Mouse (Mus musculus): ENCODE results near the gene Ehbp1.

The Ehbp1 gene

GRCm38 (mm10) chr11:22342242-22343207 lies at the start of gene Ehbp1:
Gene Ehbp1 (minus strand): TSS chr11:22342292.
- in situ Hi-C loops (cut with MboI, MseI), result no loop called here

DNA sequence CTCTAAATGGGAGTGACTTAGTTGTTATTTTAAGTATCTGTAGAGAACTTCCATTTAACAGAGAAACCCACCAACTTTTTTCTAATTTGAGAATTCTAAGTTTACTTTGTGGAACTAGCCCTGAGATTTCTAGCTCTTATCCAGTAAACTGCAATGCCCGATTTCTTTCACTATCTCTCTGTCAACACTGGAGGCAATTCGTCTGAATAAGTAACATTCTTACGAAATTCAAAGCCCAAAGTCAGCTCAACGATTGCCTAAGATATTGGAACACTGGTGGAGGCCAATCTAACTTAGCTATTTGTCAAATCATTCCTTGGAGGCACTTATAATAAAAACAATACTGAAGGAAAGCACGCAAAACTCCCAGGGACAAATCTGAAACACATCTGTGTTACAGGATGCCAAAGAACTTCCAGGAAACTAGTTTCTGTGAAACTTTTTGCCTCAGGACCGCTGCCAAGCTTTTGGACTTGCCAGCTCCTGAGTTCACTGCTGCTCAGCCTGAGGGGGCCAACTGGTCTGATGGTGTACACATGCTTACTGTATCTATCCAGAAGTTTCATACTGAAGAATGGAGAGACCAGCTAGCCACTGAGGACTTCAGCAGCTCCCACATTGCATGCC lies 45.5 kb upstream of the Ehbp1 start:
- in situ Hi-C loops (cut with MboI, MseI), result no loop called here

DNA sequence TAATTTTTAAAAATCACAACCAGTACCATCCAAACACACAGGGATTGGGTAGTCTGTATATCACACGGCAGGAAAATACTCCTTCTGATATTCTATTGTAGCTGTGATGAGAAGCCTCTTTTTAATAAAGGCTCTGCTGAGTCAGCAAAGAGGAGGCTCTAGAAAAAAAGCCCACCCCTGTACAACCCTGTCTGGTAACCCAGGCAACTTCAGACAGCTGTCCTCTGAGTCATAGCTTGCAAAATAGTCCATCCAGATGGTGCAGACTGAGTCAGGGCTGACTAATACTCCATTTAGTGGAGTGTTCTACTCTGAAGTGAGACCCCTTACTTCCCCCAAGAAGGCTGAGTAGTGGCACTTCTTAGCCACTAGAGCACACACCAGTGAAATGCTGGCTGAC lies 41.4 kb upstream of the Ehbp1 start:
- in situ Hi-C loops (cut with MboI, MseI), result no loop called here

DNA sequence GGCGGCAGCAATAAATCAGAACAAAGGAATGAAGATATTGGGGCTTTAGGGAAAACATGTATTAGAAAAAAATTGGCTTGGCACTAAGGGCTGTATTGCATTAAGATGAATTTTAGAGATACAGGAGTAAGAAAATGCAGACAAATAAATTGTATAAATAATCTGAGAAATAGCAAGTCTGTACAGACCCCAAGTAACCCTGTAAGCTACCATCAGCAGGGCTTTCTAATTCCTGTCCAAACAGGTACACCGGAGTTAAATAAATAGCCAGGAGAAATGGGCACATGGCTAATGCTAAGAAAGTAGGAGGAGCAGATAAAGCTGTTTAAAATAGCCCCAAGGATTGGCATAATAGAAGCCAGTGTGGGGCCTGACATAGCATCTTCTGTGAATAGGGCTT lies 32.7 kb upstream of the Ehbp1 start:
- in situ Hi-C loops (cut with MboI, MseI), result no loop called here

DNA sequence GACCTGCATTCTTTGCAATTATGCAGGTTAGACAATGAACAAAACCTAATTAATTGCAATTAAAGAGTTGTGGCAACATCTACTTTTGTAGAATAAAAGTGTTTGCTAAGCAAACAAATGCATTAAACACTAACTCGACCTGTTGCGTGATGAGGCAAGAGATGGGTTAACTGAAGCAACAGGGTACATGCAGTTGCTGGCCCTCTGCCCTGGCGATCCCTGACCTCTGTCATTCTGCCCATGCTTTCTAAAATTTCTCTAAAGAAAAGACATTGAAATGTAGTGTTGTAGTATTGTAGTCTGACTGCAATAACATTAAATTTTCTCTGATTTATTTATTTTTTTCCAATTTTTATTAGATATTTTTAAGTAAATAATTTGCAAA lies 31.2 kb upstream of the Ehbp1 start:
- in situ Hi-C loops (cut with MboI, MseI), result no loop called here

- in situ Hi-C loops (cut with MboI, MseI), result no loop called here
Observed at GRCm38 (mm10) chr11:22372609-22373289, 30.7 kb upstream of the Ehbp1 start.

DNA sequence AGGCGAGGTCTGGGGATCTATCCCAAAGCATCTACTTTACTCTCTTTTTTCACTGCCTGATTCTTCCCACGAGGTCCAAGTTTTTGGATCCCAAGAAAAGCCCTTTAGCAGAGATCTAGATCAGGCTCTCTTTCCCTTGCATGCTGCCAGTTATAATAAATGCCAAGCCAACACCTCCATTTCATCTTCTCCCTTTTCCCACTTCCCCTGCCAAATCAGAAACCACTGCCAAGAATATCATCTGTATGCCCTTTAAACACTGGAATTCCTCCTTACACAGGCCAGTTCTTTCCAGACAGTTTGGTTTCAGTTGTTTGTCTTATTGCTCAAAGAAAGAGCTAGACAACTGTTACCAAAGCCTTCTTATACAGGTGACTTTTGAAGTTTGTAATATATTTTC lies 27.7 kb upstream of the Ehbp1 start:
- in situ Hi-C loops (cut with MboI, MseI), result no loop called here

DNA sequence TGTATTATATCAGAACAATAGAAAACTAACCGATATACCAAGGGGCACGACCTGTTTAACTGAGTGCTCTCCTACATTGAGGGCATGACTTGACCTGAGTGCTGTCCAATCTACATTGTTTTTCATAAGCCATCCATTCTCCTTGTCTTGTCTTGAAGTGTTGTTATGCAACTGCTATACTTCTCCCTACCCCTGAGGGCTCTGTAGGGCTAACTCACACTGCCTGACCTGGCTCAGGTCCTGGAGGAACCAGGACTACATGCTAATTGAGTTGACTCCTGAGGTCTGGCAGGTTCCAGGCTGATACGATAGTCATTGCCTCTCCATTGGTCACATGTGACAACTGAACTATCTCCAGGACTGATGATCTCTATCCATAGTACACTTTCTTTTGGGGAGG lies 26.5 kb upstream of the Ehbp1 start:
- in situ Hi-C loops (cut with MboI, MseI), result no loop called here

- in situ Hi-C loops (cut with MboI, MseI), result no loop called here
Observed at GRCm38 (mm10) chr11:22366486-22366885, 24.4 kb upstream of the Ehbp1 start.

DNA sequence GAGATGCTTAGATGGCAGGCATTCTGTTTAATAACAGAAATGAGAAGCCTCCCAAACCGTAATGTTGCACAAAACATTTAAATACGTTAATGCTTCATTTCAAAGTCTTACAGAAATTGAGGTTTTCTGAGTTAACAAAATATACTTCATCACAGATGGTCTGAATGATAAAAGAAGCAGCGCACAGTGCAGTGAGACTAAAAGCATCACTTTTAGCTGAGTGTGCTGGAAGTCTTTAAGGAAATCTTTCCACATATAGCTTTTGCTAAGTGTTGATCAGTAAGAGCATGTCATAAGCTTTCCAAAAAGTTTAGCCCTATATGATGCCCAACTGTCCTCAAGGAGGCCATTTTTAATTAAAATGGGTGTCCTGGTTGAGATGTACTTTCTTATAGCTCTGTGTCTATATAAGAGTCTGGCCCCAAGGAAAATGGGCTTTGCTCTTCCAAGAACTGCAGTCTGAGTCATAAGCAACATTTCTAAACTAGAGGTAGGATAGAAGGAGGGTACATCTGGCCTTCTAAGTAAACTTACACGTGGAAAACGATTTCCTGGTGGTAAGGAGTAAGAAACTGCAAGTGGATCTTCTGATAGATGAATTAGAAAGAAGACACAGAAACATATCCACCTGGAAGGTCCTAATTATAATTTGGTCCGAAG lies 12.0 kb upstream of the Ehbp1 start:
- in situ Hi-C loops (cut with MboI, MseI), result no loop called here

DNA sequence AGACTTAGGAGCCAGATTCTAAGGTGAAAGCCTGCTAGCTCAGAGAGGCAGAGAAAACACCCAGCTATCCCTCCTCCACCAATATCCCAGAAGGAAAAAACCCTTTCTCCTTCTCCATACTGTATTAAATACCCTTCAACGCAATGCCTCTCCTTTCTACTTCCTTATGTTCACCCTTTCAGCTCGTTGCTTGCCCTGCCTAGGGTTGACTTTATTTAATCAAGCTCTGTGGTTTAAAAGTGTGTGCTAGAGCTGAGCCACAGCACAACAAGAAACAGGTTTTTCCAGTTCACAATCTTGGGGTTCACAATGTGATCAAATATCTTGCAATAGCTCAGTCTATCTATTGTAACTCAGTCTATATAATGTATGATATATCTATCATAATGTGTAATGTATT lies 7.9 kb upstream of the Ehbp1 start:
- in situ Hi-C loops (cut with MboI, MseI), result no loop called here

DNA sequence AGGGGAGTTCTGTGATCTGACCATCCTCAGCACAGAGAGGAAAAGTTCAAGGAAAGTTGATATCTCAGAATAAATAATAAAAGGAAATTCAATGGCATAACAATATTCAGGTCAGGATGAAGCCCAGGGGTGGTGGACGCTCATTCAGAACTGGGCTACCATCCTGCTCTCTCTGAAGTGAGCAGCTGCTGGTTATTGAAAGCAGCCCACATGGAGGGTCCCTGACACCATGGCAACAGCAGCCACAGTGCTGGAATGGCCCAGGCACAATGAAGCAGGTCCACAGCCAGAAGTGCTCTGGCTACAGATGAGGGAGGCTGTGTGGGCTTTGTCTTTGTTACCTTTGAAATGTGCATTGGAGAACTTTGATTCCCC lies 6.4 kb upstream of the Ehbp1 start:
- in situ Hi-C loops (cut with MboI, MseI), result no loop called here

- in situ Hi-C loops (cut with MboI, MseI), result no loop called here
Observed at GRCm38 (mm10) chr11:22347651-22348535, 5.8 kb upstream of the Ehbp1 start.

GRCm38 (mm10) chr11:22327302-22327910 lies 14.7 kb downstream of the Ehbp1 start:
- in situ Hi-C loops (cut with MboI, MseI), result no loop called here

DNA sequence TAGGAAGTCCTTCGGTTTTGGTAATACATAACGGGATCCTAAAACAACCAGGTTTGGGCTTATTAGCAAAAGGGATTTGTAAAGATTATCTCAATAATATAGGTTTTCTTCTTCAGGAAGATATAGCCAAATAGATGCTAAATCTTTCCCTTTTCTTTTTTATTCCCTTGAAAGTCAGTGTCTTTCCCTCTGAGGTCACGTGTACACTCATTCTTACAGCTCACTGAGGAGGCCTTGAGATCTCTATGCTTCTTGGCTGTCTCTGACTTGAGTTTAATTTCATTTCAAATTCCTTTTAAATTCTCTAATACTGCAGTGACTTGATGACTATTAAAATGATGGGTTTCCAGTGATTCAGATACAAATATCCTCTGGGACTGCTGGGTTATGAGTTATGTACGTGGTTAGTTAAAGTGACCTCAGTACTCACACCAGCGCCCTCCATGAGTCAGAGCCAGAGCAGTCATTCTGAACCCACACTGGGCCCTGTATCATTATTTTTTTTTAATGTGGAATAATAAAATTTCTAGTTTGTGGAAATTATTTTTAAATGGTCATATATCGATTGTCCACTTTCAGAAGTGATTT lies 24.2 kb downstream of the Ehbp1 start:
- in situ Hi-C loops (cut with MboI, MseI), result no loop called here

DNA sequence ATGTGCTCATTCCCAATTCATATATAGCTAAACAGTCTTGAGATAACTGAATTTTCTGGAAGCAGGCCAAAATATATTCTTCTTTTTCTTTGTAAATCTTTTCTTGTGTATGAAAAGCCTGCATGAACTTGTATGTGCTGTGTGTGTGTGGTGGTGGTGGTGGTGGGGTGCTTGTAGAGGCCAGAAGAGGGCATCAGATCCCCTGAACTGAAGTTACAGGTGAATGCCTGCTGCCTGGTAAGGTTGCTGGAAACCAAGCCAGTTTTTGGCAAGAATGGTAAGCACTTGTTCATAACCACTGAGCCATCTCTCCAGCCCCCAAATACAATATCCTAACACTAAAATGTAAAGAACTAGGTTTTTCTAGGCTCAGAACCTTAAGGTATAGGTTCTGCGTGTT lies 26.3 kb downstream of the Ehbp1 start:
- in situ Hi-C loops (cut with MboI, MseI), result no loop called here

DNA sequence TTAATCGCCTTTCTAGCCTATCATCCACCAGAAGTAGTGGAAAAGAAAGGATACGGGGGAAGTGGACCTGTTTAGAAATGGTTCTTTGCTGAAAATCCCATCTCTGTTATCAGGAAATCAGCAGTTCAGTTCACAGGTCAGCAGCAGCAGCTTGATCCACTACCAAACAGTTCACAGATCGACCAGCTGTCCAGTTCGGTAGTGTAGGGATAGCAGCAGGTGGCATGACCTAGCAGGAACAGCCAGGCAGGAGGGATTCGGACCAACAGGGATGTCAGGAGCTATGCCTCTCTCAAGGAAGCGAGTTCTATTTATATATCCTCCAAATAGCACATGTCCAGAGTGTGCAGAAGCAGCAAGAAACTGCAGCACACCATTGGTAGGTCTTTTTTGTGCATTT lies 40.9 kb downstream of the Ehbp1 start:
- in situ Hi-C loops (cut with MboI, MseI), result no loop called here

GRCm38 (mm10) chr11:22289164-22289563 lies 52.9 kb downstream of the Ehbp1 start:
- in situ Hi-C loops (cut with MboI, MseI), result loop anchor here (10.0 kb wide), 3 partner anchors 226 to 676 kb away; partner anchors contain the start of gene Tmem17

DNA sequence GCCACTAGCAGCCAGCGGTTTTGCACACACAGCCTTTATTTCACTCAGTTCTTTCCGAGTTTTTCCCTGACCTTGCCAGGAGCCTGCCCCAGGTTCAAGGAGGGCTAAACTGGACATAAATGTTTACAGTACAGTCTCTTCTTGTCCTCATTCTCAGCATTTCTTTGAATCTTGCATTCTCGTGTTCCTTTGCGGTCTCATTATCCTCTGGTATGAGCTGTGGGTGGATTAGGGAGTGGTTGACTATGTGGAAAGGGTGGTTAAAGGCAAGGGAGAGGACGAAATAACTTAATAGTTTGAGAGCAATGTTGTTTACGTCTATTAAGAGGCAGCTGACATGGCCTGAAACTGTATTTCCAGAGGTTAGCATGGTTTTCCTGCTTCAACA lies 54.6 kb downstream of the Ehbp1 start:
- in situ Hi-C loops (cut with MboI, MseI), result loop anchor here (10.0 kb wide), 3 partner anchors 227 to 677 kb away; partner anchors contain the start of gene Tmem17
